Mouse (Mus musculus) ES-Bruce4 (cell line): ENCODE results near the gene Specc1l.

Source experiments
- CTCF ChIP-seq: IDR thresholded peaks from one replicate; pipeline ENCODE4 v1.8.1; 2011; ENCODE audit warnings: low read depth, low read length
- EP300 ChIP-seq: IDR thresholded peaks from 2 replicates; pipeline ENCODE4 v1.6.1; 2011; ENCODE audit warnings: low read depth, low read length; ENCODE audit not compliant: insufficient read depth

DNA sequence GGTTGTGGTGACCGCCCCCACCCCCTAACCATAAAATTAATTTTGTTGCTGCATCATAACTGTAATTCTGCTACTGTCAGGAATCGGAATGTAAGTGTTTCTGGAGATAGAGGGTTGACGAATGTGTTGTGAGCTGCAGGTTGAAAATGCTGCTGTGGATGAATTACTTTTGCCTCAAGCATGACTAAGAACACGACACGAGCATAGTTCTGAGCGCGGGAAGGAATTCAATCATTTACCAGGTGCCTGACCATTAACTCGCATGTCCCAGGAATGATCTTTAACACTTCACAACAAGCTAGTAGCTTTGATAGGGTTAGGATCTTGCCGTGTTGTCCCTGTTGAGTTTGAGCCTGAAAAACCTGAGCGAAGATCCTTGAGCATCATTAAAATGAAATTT, 125.4 kb downstream of the Specc1l start:
- TF ChIP-seq CTCF (no peak), EP300 (no peak)
